Mouse (Mus musculus) ES-E14 (cell line): ENCODE results near the gene Dab2ip. TPM values are rescaled to one million over a fixed set of nuclear protein-coding genes. Genes with fewer than 3 reads are reported as not detected.

ENCODE experiments used
- DNase-seq: peaks from one replicate; pipeline ENCODE4 v3.0.0-alpha.2; 2013; ENCODE audit warnings: low read depth, low spot score
- H3K27ac ChIP-seq: 2 replicates; pipeline ENCODE4 v1.5.1; 2012; ENCODE audit warnings: low read depth, mild to moderate bottlenecking, low read length, moderate library complexity, mixed read lengths; ENCODE audit not compliant: poor library complexity, insufficient read depth, severe bottlenecking
- H3K36me3 ChIP-seq: 2 replicates; pipeline ENCODE4 v1.6.1; 2012; ENCODE audit warnings: mild to moderate bottlenecking, low read length, moderate library complexity, mixed read lengths; ENCODE audit not compliant: control insufficient read depth, poor library complexity, insufficient read depth, severe bottlenecking
- H3K4me1 ChIP-seq, 2 experiments: fragments of 150-350 bp in 1 of 2; sonication (generic) in 1 of 2; 2 replicates each; pipeline ENCODE4 v1.6.1; 2012; ENCODE audit warnings: low read length in 2 of 2, mild to moderate bottlenecking in 1 of 2, mixed read lengths in 1 of 2; ENCODE audit not compliant: control insufficient read depth in 2 of 2, insufficient read depth in 2 of 2, poor library complexity in 1 of 2
- H3K4me3 ChIP-seq, 2 experiments: fragments of 150-350 bp in 1 of 2; sonication (generic) in 1 of 2; 2 replicates each; pipeline ENCODE4 v1.5.1; 2012; ENCODE audit warnings: low read length in 2 of 2, low read depth in 1 of 2, mild to moderate bottlenecking in 1 of 2, mixed read lengths in 1 of 2; ENCODE audit not compliant: insufficient read depth in 1 of 2, poor library complexity in 1 of 2, severe bottlenecking in 1 of 2
- H3K9ac ChIP-seq: 2 replicates; pipeline ENCODE4 v1.6.1; 2012; ENCODE audit warnings: low read depth, mild to moderate bottlenecking, low read length, mixed read lengths; ENCODE audit not compliant: poor library complexity, insufficient read depth, severe bottlenecking
- H3K9me3 ChIP-seq: fragments of 150-350 bp; sonication (generic); 2 replicates; pipeline ENCODE4 v1.6.1; 2012; ENCODE audit warnings: low read depth, mild to moderate bottlenecking, low read length; ENCODE audit not compliant: control insufficient read depth, insufficient read depth
- CHD2 ChIP-seq: IDR thresholded peaks from 2 replicates; pipeline ENCODE4 v1.6.1; 2014; ENCODE audit warnings: mild to moderate bottlenecking, low read depth, low read length, inconsistent platforms
- HCFC1 ChIP-seq: IDR thresholded peaks from 2 replicates; pipeline ENCODE4 v1.6.1; 2012; ENCODE audit warnings: low read length, inconsistent platforms, borderline replicate concordance; ENCODE audit not compliant: insufficient read depth
- MAFK ChIP-seq: IDR thresholded peaks from 2 replicates; pipeline ENCODE4 v1.6.1; 2014; ENCODE audit warnings: mild to moderate bottlenecking, low read depth, low read length, inconsistent platforms; ENCODE audit not compliant: insufficient read depth
- ZC3H11A ChIP-seq: IDR thresholded peaks from 2 replicates; pipeline ENCODE4 v1.6.1; 2012; ENCODE audit warnings: low read depth, mild to moderate bottlenecking, inconsistent platforms, low read length, borderline replicate concordance
- ZNF384 ChIP-seq: IDR thresholded peaks from 2 replicates; pipeline ENCODE4 v1.6.1; 2012; ENCODE audit warnings: low read depth, low read length, inconsistent platforms
- in situ Hi-C, 2 experiments: fragments of 600-800 bp; cut with MboI; formaldehyde crosslinking; loops; one replicate each; pipeline ENCODE4 v1.15.1; 2025; ENCODE audit warnings: low sequenced_read_pairs in 2 of 2, inconsistent platforms in 1 of 2; ENCODE audit not compliant: unreplicated experiment in 2 of 2
- total RNA-seq: library from RNA; depleted of rRNA; stranded (reverse); fragments of 300-350 nt; gene quantifications from 2 replicates; pipeline ENCODE4 v1.2.3, GENCODE M21; 2012

The Dab2ip gene
- total RNA-seq, 1 experiment = 46.9 TPM

DNA sequence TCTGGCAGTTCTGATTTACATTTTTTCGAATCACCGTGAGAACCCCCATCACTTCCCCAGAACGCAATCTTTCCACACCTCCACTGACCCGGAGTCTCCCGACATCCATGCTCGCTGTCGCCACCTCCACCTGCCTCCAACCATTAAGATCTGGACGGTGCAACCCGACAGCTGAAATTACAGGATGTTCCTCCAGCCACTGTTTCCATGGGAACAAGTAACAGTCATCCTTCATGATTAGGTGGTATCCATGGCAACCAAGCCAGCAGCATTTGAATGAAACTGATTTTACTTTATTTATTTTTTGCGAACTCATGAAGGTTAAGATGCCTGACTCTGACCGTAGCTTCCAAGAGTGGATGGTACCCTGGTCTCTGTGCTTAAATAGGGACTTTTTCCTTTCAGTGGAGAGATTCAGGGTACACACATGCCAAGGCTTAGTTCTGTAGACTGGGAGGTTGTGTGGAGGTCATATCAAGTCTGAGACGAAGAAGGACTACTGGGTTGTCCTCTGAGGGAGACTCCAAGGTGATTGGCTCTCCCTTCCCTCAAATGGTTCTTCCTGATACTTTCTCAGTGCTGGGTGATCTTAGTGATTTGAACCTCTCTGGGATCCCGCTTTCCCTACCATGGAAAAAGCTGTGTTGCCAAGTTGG, 79.9 kb downstream of the Dab2ip start:
- Histone ChIP-seq H3K4me1 (peaks cover 0 to 7% of the 10 kb centered on the region in 2 experiments; a peak in 1 of 4 replicates), H3K27ac (no peak overlapping the region), H3K9me3 (no peaks in the 10 kb centered on the region), H3K9ac (no peak overlapping the region), H3K36me3 (no peaks in the 10 kb centered on the region), H3K4me3 (no peak overlapping the region)
- in situ Hi-C loops = loop anchor here (10.0 to 25.0 kb wide), 2 partner anchors 93 to 274 kb away; no protein-coding TSS in a partner anchor
- DNase-seq = no peak
- no peak for TF ChIP-seq CHD2
- no peak for TF ChIP-seq MAFK
- no peak for TF ChIP-seq ZC3H11A
- no peak for TF ChIP-seq HCFC1
- no peak for TF ChIP-seq ZNF384

DNA sequence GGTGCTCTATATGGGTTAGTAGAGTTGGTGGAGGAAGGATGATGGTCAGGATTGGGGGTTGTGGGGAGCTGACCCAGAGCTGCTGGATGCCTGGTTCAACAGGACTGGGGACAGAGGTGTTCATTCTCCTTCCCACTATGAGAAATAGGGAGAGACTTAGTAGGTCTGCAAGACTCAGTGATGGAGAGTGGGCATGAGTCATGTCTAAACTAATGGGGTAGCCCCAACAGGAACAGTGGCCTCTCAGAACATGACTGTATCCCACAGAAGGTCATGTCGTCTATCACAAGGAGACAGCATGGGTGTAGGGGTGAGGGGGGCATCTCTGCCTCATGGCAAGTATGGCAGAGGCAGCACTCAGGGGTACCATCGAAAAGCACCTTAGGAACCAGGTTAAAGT, 81.7 kb downstream of the Dab2ip start:
- peaks cover 0 to 7% of the 10 kb centered on the region in 2 experiments; a peak in 1 of 4 replicates for H3K4me1 ChIP-seq
- H3K9me3 ChIP-seq = no peaks in the 10 kb centered on the region
- no peak for TF ChIP-seq ZC3H11A
- TF ChIP-seq MAFK = no peak
- no peak for TF ChIP-seq CHD2
- no peak overlapping the region for H3K9ac ChIP-seq
- H3K36me3 ChIP-seq = no peaks in the 10 kb centered on the region
- in situ Hi-C loops = loop anchor here (10.0 to 25.0 kb wide), 2 partner anchors 95 to 273 kb away; no protein-coding TSS in a partner anchor
- H3K27ac ChIP-seq = no peak overlapping the region
- no peak overlapping the region for H3K4me3 ChIP-seq
- DNase-seq = no peak

DNA sequence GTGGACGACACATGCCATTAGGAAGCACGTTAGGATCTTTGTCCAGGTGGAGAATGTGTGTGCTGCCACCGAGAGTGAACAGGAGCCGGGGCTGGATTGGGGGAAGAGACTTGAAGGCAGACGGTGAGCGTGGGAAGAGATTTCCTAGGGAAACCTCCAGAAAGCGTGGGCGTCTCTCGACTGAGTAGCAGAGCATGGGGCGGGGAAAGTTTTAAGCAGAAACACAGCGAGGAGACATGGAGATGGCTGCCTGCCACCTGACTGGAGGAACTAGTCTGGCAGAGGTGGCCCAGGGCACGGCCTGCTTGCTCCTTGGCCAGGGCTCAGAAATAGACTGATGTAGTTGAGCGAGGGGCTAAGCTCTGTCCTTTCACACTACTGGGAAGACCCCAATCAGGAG, 82.5 kb downstream of the Dab2ip start:
- no peak overlapping the region for H3K9ac ChIP-seq
- no peak overlapping the region for H3K4me3 ChIP-seq
- in situ Hi-C loops = loop anchor here in 1 of 2 experiments (25.0 kb wide), 1 partner anchor 272 kb away; no protein-coding TSS in a partner anchor
- peaks cover 0 to 5% of the 10 kb centered on the region in 2 experiments; a peak in 1 of 4 replicates for H3K4me1 ChIP-seq
- DNase-seq = no peak
- H3K9me3 ChIP-seq = no peaks in the 10 kb centered on the region
- TF ChIP-seq ZNF384 (no peak), HCFC1 (no peak)
- no peak overlapping the region for H3K27ac ChIP-seq
- no peaks in the 10 kb centered on the region for H3K36me3 ChIP-seq

DNA sequence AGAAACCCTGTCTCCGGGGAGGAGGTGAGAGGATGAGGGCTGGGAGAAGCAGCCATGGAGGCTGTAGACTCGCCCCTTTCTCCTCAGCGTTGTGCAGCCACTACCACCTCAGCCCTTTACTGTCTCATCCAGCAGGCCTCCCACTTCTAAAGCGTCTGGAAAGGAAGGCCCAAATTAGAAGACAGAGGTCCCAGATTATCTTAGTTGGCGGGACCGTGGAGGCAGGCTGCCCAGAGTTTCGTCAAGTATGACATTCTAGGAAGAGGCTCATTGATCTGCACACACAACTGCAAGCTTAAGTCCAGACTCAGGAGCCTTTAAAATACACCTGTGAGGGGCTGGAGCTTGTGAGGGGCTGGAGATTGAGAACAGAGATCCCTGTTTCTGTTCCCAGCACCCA, 84.2 kb downstream of the Dab2ip start:
- in situ Hi-C loops = loop anchor here in 1 of 2 experiments (25.0 kb wide), 1 partner anchor 270 kb away; no protein-coding TSS in a partner anchor
- DNase-seq = no peak
- Histone ChIP-seq H3K27ac (no peak overlapping the region), H3K9ac (no peak overlapping the region), H3K4me1 (peaks cover 0 to 3% of the 10 kb centered on the region in 2 experiments; a peak in 1 of 4 replicates), H3K4me3 (no peak overlapping the region), H3K36me3 (no peaks in the 10 kb centered on the region; the same call in 1 of the 2 replicates), H3K9me3 (no peaks in the 10 kb centered on the region)
- TF ChIP-seq CHD2 (no peak), ZNF384 (no peak), MAFK (no peak), HCFC1 (no peak), ZC3H11A (no peak)
